Mouse (Mus musculus) heart, adult 2 months (tissue): ENCODE measurements around the gene D1Pas1.

Experiments
- CTCF ChIP-seq: fragments of 200-600 bp; IDR thresholded peaks from 2 replicates; pipeline ENCODE4 v1.8.1; 2022; ENCODE audit warnings: antibody characterized with exemption, mild to moderate bottlenecking, moderate library complexity
- POLR2A ChIP-seq: fragments of 200-500 bp; IDR thresholded peaks from 2 replicates; pipeline ENCODE4 v1.6.1; 2011; ENCODE audit warnings: mild to moderate bottlenecking, low read depth, low read length, control low read depth; ENCODE audit not compliant: insufficient read depth

GRCm38 (mm10) chr1:186954591-186954990 is 12.6 kb upstream of the D1Pas1 start:
- TF ChIP-seq POLR2A (no peak), CTCF (no peak)
